Mouse (Mus musculus) megakaryocyte, adult 5-6 weeks (primary cell): Measurements from ENCODE around the gene Evx1. TPM values are rescaled to one million over a fixed set of nuclear protein-coding genes. Genes with fewer than 3 reads are reported as not detected.
A peak's percentile ranks its signal among the peaks of the same experiment; 100 is the strongest.

Source experiments
- ATAC-seq: 2 replicates; pipeline ENCODE4 v1.8.0; 2016; ENCODE audit warnings: mild to moderate bottlenecking, inconsistent platforms; ENCODE audit not compliant: poor library complexity, severe bottlenecking
- total RNA-seq, 2 experiments: library from RNA; stranded (forward) in 1 of 2; stranded (reverse) in 1 of 2; fragments of 153-499, 151-499 nt in 1 of 2; fragments of 221-1000, 200-1000 nt in 1 of 2; gene quantifications; 2 replicates each; pipeline versions ENCODE4 v1.2.3 to v1.2.4; 2015 to 2017

Evx1 gene
- total RNA-seq, 2 experiments from 2014 or later = not detected

DNA sequence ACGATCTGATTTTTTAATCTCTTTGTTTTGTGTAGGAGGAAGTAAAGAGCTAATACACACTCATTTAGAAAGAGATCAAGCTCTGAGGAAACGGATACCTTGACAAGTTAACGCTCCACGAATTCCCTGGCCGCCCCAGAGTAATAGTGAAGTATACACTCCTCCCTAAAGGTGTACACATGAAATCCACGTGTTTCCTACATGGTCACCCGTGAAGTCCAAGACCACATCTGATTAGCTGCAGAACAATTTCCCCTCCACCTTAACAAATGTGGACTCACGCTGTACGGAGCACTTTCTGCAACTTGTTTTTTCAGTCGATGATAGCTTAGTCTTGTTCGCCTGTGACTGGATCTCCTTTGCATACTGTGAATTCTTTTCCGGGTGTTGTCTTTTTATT lies 23.1 kb upstream of the Evx1 start:
- no peak for ATAC-seq

DNA sequence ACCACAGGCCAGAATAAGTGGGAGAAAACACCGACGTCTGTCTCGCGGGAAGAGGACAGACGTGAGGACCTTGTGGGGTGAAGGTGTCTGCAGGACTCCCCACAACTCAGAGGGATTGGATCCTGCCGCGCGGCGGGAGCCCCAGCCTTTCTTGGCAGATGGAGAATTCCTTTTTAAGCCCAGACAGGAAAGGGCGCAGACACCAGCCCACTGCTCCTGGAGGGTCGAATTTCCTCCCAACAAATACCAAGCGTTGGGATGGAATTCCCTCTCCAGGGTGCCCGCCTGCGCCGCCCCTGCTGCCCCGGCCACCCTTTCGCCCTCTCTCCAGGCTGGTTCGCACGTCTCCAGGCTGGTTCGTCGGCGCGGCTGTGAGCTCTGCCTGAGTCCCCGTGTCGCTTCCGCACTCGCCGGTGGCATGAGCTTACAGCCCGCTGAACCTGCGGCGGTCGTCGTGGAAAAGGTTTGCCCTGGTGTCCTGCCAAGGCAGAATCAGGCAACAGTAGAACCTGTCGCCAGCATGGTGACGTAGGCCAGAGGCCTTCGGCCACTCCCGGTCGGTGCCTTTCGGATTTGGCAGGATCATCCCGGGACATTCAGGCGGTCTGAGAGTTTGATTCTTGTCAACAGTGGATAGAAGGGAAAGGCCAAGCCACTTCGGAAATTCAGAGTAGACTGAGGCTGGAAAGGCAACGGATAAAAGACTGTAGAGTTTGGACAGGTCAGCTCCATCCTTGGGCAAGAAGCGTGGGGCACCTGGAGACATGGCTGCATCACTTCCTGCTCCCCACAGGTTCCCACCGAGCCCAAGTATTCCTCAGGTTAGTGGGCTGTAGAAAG lies 22.1 kb upstream of the Evx1 start:
- no peak for ATAC-seq

- no peak for ATAC-seq
These were observed 21.0 kb upstream of the Evx1 start for GRCm38 (mm10) chr6:52292328-52292727.

DNA sequence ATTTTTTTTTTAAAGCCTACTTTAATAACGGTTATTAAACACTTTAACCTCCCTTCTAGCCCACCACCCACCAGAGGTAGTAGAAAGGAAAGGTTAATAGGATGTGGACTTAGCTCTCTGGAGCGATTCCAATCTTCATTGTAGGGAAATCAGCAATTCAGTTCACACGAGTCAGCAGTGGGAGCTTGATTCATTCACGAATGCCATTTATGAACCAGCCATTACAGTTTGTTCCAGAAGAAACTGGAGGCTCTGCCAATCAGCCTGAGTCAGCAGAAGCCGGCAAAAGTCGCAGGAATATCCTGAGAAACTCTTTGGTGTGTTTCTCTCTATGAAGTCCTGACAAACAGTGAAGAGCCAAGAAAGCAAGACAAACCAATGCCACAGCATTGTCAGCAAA lies 18.7 kb upstream of the Evx1 start:
- ATAC-seq = no peak

DNA sequence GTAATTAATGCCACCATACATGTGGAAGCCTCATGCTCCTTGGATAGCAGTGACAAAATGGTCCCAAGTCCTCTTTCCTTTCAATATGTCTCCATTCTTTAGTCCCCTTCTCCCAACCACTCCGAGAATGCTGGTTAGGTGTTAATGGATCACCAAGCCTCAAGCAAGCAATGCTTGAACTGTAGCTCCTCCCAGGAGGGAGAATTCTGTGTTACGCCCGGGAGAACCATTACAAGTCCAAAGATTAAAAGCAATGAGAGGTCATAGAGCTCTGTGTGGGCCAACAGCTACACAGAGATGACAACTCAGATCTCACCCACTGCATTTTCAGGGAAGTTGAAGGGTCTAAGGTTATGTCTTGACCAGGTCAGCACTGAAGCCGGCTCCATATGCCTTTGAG lies 14.8 kb upstream of the Evx1 start:
- no peak for ATAC-seq

DNA sequence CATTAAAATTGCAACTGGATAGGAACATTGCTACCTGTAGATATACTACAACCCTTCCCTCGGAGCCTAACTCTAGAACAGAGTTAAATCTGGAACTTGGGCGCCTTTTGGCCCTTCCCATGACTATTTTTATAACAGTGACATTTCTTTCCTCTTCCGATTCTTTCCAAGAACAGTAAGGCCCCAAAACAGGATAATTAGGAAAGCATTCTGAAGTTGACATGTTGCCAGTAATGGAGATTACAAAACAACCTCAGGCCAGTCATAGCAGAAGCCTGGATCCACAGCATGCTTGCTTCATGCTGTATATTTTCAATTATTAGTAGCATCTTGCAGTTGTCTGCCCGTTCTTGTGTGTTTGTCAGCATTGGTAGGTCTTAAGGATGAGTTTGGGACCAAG lies 12.5 kb upstream of the Evx1 start:
- ATAC-seq = no peak

GRCm38 (mm10) chr6:52303426-52303825 lies 9.9 kb upstream of the Evx1 start:
- ATAC-seq = peak; percentile 85

DNA sequence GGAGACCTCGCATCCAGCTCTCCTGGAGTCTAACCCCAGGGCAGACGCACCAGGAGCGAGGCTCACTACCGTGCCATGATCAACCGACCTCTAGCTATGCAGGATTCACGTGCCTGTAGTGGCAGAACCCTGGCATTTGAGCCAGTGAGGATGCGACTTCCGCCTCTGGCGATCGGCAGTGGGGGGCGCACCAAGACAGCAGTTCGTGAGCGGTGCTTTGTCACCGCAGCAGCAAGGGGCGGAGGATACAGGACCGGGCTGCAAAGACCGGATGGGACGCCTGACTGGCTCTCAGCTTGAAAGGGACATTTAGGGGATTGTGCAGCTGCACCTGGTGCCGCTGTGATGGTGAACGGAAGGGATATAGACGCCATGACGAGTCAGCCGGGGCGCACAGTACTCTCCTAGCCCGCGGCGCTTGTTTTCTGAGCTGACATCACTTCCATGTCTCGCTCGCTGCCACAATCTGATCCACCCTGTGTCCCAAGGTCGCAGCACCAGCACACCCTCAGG lies 7.4 kb upstream of the Evx1 start:
- peak; percentile 76 for ATAC-seq

DNA sequence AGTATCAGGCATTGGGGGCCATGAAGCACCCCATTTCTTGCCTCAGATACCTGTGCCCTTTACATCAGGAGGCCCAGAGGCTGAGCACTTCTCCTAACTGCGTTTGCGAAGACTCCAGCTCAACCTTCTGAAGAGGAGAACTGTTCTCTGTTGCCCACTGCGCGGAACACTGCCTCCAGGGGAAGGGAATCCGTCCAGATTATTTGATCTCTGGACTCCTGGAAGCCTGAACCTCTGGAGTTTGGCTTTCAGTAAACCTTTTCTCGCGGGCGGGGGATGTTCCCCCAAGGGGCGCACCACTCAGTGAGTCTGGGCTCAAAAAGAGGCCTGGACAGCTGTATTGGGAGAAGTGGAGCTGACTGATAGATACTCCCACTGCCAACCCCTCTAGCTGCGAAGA lies 3.5 kb upstream of the Evx1 start:
- ATAC-seq = no peak

- no peak for ATAC-seq
These were observed 2.9 kb upstream of the Evx1 start for GRCm38 (mm10) chr6:52310366-52310765.

GRCm38 (mm10) chr6:52311661-52312557 lies 1.4 kb upstream of the Evx1 start:
- ATAC-seq = no peak

DNA sequence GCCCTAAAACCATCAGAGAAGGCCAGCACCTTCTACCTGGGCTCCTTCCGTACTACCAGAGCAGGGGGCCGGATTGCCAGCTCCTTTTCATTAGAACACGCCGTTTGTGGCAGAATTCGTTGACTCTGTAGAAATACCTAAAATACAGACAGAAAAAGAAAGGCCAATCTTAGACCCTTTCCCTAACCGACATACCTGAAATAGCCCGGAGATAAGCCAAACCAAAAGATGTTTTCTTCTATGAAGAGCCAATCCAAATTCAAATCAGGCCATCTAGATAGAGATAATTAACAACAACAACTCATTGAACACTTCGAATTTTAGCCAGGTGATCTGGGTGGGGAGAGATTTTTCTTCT lies 761 bp upstream of the Evx1 start:
- no peak for ATAC-seq

DNA sequence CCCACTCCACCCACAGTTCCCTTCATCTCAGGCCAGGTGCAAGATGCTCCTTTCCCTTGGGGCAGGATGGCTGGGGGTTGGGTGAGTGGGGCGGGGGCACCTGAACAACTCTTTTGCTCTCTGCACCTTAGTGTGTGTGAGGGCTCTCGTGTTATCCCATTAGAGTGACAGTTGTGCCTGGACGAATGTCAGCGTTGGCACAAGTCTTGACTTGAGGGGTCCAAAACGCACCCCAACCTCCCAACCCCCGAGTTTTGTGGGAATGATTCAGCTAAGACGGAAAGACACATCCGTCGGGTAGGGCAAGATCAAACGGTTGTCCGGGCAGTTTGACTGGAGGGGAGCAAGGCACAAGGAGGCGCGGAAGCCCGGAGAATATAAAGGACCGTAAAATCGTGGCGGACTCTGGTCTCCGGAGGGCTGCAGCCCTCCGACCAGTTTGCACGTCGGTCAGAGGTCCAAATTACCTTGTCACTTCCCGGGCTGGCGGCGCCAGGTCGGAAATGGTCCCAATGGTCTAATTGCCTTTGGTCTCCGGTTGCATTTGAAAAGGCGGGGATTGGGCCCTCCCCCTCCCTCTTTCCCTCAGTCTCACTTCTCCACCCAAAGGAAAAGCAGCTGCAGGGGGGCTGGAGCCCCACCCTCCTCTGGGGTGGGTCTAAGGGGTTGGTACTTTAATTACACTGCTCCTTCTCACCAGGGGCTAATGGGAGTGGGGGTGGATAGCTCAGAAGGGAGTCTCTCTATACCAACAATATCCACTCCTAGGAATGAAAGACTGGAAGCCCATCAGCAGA lies 1.2 kb downstream of the Evx1 start:
- ATAC-seq = no peak

GRCm38 (mm10) chr6:52315441-52316412 lies 2.4 kb downstream of the Evx1 start:
- ATAC-seq = no peak

DNA sequence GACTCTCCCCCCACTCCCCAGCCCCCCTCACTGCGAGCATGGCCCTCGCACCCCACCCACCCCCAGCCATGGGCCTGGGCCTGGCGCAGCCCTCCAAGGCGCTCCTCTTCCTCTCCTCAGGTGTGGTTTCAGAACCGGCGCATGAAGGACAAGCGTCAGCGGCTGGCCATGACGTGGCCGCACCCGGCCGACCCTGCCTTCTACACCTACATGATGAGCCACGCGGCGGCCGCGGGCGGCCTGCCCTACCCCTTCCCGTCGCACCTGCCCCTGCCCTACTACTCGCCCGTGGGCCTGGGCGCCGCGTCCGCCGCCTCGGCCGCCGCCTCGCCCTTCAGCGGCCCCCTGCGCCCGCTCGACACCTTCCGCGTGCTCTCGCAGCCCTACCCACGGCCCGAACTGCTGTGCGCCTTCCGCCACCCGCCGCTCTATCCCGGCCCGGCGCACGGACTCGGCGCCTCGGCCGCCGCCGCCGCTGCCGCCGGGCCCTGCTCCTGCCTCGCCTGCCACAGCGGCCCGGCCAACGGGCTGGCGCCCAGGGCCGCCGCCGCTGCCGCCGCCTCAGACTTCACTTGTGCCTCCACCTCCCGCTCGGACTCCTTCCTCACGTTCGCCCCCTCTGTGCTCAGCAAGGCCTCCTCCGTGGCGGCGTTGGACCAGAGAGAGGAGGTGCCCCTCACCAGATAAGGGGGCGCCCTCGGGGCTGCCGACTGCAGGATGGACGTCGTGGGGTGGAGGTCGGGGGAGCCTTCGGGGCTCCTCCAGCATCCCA lies 3.3 kb downstream of the Evx1 start:
- no peak for ATAC-seq

DNA sequence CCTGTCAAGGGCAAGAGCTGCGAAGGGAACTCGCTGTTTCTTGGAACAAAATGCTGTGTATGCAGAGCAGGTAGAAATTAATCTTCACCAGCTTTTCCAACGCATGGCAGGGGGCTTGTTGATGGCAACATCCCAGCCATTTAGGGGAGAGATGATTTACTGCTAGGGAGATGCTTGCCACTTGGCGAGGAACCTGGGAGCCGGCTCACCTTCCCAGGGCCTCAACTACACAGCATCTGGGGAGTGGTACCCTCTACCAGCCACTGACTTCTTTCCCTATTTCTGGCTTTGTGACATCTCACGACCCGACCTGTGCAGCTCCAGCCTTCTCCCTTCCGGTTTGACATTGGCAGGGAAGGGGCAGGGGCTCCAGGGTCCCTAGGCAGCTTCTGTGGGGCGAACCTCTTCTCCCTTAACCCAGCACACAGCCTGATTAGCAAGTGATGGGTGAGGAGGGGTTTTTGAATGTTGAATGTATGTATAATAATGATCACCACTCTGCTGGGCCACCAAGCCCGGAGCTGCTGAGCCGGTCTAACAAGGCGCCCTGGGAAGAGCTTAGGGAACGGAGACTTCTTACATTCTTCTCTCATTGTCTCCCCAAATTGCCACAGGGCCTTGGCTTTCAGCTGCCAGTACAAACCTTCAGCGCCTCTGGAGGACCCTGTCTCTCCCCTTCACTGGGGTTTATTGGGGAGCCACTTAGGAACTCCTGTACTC lies 4.3 kb downstream of the Evx1 start:
- ATAC-seq = no peak

GRCm38 (mm10) chr6:52318271-52318670 lies 5.0 kb downstream of the Evx1 start:
- ATAC-seq = no peak

- no peak for ATAC-seq
These were observed 6.8 kb downstream of the Evx1 start for GRCm38 (mm10) chr6:52319956-52320690.
